Mouse (Mus musculus): Measurements from ENCODE around the gene Apopt1. TPM values are rescaled to one million over a fixed set of nuclear protein-coding genes. Genes with fewer than 3 reads are reported as not detected.
A peak's percentile ranks its signal among the peaks of the same experiment; 100 is the strongest.

The Apopt1 gene
- polyA plus RNA-seq, 1 experiment, result 22.5 TPM

DNA sequence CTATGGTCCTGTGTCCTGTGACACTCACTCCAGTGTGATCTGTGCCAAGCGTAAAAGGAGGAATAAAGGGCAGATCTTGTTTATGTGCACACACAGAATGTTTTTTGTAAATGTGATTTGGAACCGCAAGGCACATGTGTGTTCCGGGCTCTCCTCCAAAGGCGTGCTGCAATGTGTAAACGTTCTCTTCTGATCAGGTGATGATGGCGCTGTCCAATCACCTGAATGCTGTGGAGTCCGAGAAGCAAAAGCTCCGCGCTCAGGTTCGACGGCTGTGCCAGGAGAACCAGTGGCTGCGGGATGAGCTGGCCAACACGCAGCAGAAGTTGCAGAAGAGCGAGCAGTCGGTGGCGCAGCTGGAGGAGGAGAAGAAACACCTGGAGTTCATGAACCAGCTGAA lies 61.1 kb downstream of the Apopt1 start:
- 76% methylated on average over 16 of the region's 16 CpGs for WGBS
- TF ChIP-seq CTCF (IDR thresholded peaks at IDR 0.05; ENCODE audit: insufficient read depth, low read length) (no peak), POLR2A (IDR thresholded peaks at IDR 0.05; ENCODE audit: borderline replicate concordance, extremely low read depth, low read depth, low read length) (no peak)
- DNase-seq, result no peak
- Histone ChIP-seq H3K4me1 (ENCODE audit: control insufficient read depth, insufficient read depth, low read length) (peaks cover 10% of the 10 kb centered on the region), H3K4me3 (replicated peaks; ENCODE audit: extremely low read depth, low read depth, low read length) (no peak overlapping the region)

DNA sequence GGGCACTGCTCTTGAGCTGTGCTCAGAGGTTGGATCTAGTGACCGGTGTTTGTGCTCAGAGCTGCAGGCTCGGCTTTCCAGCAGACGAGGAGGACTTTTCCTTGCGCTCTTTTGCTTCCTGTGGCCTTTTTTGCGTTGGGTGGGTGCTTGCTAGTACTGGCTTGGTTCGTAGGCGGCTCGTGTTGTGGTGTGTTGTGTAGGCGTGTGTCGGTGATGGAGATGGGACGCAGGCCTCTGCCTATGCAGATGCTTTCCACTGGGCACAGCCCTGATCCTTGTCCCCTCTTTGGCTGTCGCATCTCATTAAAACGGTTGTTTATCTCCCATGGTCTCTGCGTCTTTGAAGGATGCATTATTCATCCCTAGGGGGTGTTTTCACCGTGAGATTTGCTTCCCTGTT lies 61.8 kb downstream of the Apopt1 start:
- TF ChIP-seq POLR2A (IDR thresholded peaks at IDR 0.05; ENCODE audit: borderline replicate concordance, extremely low read depth, low read depth, low read length) (no peak), CTCF (IDR thresholded peaks at IDR 0.05; ENCODE audit: insufficient read depth, low read length) (no peak)
- no peak for DNase-seq
- Histone ChIP-seq H3K4me1 (ENCODE audit: control insufficient read depth, insufficient read depth, low read length) (peaks cover 5% of the 10 kb centered on the region), H3K4me3 (replicated peaks; ENCODE audit: extremely low read depth, low read depth, low read length) (no peak overlapping the region)
- 78% methylated on average over 15 of the region's 15 CpGs for WGBS

DNA sequence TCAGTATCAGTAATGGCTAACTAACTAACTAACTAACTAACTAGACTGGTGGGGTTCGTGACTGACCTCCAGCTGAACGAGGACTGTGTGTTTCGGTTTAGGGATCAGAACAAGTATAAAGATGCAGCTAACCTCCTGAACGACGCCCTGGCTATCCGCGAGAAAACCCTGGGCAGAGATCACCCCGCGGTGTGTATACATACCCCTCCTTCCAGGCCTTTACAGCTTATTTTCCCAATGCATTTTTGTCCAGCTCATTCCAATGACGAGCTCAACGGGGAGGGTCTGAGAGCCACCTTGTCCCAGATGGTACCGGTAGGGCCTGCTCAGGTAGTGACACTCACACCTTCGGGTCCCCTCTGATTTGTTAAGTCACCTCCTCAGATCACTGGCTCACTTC lies 64.9 kb downstream of the Apopt1 start:
- DNase-seq, result no peak
- H3K4me3 ChIP-seq (replicated peaks; ENCODE audit: extremely low read depth, low read depth, low read length), result no peak overlapping the region
- TF ChIP-seq CTCF (IDR thresholded peaks at IDR 0.05; ENCODE audit: insufficient read depth, low read length) (no peak), POLR2A (IDR thresholded peaks at IDR 0.05; ENCODE audit: borderline replicate concordance, extremely low read depth, low read depth, low read length) (no peak)
- peaks cover 9% of the 10 kb centered on the region for H3K4me1 ChIP-seq (ENCODE audit: control insufficient read depth, insufficient read depth, low read length)
- 83% methylated on average over 13 of the region's 13 CpGs for WGBS

DNA sequence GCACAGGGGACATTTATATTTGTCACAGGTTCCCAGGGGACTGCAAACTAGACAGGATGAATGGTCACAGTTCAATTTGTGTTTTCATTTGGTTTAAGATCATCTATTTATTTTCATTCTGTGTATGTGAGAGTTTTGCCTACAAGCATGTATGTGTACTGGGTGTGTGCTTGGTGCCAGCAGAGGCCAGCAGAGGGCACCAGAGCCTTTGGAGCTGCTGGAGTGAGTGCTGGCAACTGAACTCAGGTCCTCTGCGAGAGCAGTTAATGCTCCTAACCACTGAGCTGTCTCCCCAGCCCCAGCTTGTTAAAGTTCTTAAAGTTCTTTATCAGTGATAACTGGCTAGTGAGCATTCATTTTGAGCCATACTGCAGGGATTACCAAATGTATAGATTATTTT lies 66.5 kb downstream of the Apopt1 start:
- peaks cover 9% of the 10 kb centered on the region for H3K4me1 ChIP-seq (ENCODE audit: control insufficient read depth, insufficient read depth, low read length)
- 100% methylated on average over 1 of the region's 1 CpGs for WGBS
- H3K4me3 ChIP-seq (replicated peaks; ENCODE audit: extremely low read depth, low read depth, low read length), result no peak overlapping the region
- no peak for DNase-seq
- TF ChIP-seq POLR2A (IDR thresholded peaks at IDR 0.05; ENCODE audit: borderline replicate concordance, extremely low read depth, low read depth, low read length), result no peak
- TF ChIP-seq CTCF (IDR thresholded peaks at IDR 0.05; ENCODE audit: insufficient read depth, low read length), result peak; percentile 27; the same call in 1 of the 2 replicates

DNA sequence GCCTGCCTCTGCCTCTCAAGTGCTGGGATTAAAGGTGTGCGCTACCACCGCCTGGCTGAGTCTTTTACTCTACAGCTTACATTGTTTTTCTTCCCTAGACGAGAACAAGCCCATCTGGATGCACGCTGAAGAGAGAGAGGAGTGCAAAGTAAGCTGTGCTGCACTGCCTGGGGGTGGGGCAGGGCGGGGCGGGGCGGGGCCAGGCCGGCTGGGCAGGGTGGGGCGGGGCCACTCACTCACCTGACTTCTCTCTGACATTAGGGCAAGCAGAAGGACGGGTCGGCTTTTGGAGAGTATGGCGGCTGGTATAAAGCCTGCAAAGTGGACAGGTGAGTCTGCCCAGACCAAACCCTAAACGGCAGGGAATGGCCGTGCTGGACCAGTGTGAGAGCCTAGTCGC lies 72.1 kb downstream of the Apopt1 start:
- DNase-seq, result no peak
- TF ChIP-seq CTCF (IDR thresholded peaks at IDR 0.05; ENCODE audit: insufficient read depth, low read length) (no peak), POLR2A (IDR thresholded peaks at IDR 0.05; ENCODE audit: borderline replicate concordance, extremely low read depth, low read depth, low read length) (no peak)
- peaks cover 5% of the 10 kb centered on the region; the same call in 1 of the 2 replicates for H3K4me1 ChIP-seq (ENCODE audit: control insufficient read depth, insufficient read depth, low read length)
- no peak overlapping the region for H3K4me3 ChIP-seq (replicated peaks; ENCODE audit: extremely low read depth, low read depth, low read length)
- WGBS, result 62% methylated on average over 15 of the region's 15 CpGs

DNA sequence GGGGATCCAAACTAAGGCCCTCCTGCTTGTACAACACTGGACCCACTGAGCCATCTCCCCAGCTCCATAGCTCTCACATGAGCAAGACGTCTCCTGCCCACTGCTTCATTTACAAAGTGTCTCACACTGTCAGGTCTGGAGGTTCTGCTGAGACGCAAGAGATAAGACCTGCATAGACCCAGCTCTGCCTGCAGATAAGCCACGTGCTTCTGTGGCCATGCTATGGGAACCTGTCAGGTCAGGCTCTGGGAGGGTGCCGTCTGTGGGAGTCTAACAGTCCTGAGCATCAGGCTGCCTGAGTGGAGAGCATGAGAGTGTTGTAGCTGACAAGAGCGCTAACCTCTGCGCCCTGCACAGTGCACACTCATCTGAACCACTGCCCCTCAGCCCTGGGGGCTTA lies 74.0 kb downstream of the Apopt1 start:
- WGBS, result 89% methylated on average over 6 of the region's 6 CpGs
- DNase-seq, result no peak
- Histone ChIP-seq H3K4me1 (ENCODE audit: control insufficient read depth, insufficient read depth, low read length) (no peaks in the 10 kb centered on the region), H3K4me3 (replicated peaks; ENCODE audit: extremely low read depth, low read depth, low read length) (no peak overlapping the region)
- TF ChIP-seq POLR2A (IDR thresholded peaks at IDR 0.05; ENCODE audit: borderline replicate concordance, extremely low read depth, low read depth, low read length), result no peak
- TF ChIP-seq CTCF (IDR thresholded peaks at IDR 0.05; ENCODE audit: insufficient read depth, low read length), result no peak

DNA sequence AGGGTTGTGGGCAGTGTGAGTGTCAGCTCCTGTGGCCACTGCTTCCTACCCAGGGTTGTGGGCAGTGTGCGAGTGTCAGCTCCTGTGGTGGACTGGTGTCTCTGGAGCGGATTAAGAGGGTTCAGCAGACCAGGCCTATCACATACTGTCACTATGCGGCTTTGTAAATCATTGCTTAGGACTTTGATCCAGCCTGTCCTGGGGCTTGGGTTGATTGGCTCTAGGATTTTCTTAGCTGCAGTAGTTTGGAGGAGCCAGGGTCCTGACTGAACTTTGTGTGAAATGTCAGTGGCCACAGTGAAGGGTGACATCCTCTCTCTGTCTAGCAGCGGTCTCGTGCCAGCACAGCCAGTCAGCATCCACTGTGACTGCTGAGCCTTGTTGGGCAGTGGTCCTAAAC lies 77.0 kb downstream of the Apopt1 start:
- no peak for DNase-seq
- 95% methylated on average over 5 of the region's 5 CpGs for WGBS
- TF ChIP-seq CTCF (IDR thresholded peaks at IDR 0.05; ENCODE audit: insufficient read depth, low read length), result no peak
- H3K4me3 ChIP-seq (replicated peaks; ENCODE audit: extremely low read depth, low read depth, low read length), result no peak overlapping the region
- H3K4me1 ChIP-seq (ENCODE audit: control insufficient read depth, insufficient read depth, low read length), result no peaks in the 10 kb centered on the region

DNA sequence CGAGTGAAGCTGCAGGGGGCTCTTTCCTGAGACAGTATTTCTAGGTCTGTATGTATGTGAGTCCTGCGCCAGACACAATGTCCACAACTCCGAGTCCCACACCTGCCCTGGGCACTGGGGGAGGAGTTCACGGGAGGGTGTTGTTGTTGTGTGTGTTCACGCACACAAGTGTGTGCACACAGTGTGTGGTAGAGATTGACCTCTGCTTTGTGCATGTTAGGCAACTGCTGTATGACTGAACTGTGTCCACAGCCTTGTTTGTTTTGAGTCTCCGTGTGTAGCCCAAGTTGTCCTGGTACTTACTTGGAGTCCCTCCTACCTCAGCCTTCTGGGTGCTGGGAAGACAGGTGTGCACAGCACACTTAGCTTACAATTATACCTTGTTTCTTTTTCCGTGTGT lies 77.6 kb downstream of the Apopt1 start:
- TF ChIP-seq POLR2A (IDR thresholded peaks at IDR 0.05; ENCODE audit: borderline replicate concordance, extremely low read depth, low read depth, low read length), result no peak
- no peak for TF ChIP-seq CTCF (IDR thresholded peaks at IDR 0.05; ENCODE audit: insufficient read depth, low read length)
- 89% methylated on average over 7 of the region's 7 CpGs for WGBS
- no peak for DNase-seq
- Histone ChIP-seq H3K4me3 (replicated peaks; ENCODE audit: extremely low read depth, low read depth, low read length) (no peak overlapping the region), H3K4me1 (ENCODE audit: control insufficient read depth, insufficient read depth, low read length) (no peaks in the 10 kb centered on the region)

DNA sequence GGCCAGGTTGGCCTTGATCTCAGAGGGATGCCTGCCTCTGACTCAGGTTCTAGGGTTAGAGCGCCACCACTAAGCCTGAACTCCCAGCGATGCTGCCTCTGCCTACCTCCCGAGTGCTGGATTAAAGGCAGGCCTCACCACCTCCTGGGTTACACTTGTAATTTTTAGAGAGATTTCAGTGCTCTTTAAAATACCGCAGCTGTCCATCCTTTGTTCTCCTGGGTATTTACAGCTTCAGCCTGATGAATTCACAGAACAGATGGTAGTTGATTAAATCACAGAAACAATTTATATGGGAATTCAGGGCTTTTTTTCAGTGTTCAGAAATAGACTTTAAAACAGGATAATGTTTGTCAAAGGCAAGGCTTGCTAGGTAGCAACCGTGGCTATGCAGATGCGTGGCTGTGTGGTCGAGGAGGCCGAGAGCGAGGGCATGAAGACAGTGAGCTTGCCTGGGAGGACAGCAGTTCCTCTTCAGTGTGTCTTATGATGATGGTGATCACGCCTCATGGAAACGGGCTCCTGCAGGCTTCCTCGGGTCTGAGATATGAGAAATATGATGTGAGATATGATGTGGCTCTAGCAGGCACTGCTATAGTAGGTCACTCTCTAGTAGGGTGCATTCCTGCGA lies 78.5 kb downstream of the Apopt1 start:
- WGBS, result 89% methylated on average over 13 of the region's 13 CpGs
- Histone ChIP-seq H3K4me3 (replicated peaks; ENCODE audit: extremely low read depth, low read depth, low read length) (no peak overlapping the region), H3K4me1 (ENCODE audit: control insufficient read depth, insufficient read depth, low read length) (no peaks in the 10 kb centered on the region)
- TF ChIP-seq CTCF (IDR thresholded peaks at IDR 0.05; ENCODE audit: insufficient read depth, low read length) (no peak), POLR2A (IDR thresholded peaks at IDR 0.05; ENCODE audit: borderline replicate concordance, extremely low read depth, low read depth, low read length) (no peak)
- DNase-seq, result no peak

DNA sequence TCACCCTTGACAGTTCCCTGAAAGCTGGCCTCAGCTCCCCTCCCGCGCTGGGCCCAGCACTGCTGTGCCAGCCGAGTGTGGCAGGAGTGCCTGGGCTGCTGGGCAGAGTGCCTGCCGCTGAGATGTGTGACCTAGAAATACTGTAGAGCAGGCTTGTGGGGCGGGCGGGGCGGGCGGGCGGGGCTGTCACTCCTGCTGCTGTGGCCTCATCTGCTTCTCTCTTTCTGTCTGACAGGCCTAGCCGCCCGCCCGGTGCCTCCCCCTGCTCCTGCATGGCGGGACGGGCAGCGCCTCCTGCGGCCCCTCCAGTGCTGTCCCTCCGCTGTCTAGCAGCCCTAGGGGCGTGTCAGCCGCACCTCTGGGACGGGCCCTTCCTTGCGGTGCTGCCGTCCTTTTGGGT lies 81.0 kb downstream of the Apopt1 start:
- H3K4me1 ChIP-seq (ENCODE audit: control insufficient read depth, insufficient read depth, low read length), result no peaks in the 10 kb centered on the region
- TF ChIP-seq CTCF (IDR thresholded peaks at IDR 0.05; ENCODE audit: insufficient read depth, low read length) (no peak), POLR2A (IDR thresholded peaks at IDR 0.05; ENCODE audit: borderline replicate concordance, extremely low read depth, low read depth, low read length) (no peak)
- DNase-seq, result no peak
- WGBS, result 65% methylated on average over 22 of the region's 22 CpGs
- H3K4me3 ChIP-seq (replicated peaks; ENCODE audit: extremely low read depth, low read depth, low read length), result no peak overlapping the region
